Mouse (Mus musculus) C2C12 (cell line): ENCODE measurements at regions not wholly inside any gene's neighbourhood (a gene's known extent, or its start where the extent isn't known, plus 50 kb on each side); places are given as distances from the start of the nearest gene placed in this dataset.

Experiments used
- CEBPB ChIP-seq: IDR thresholded peaks from one replicate; pipeline ENCODE4 v1.6.1; 2011; ENCODE audit warnings: low read depth, mild to moderate bottlenecking, control low read depth, moderate library complexity
- CTCF ChIP-seq: IDR thresholded peaks from one replicate; pipeline ENCODE4 v1.5.1; 2011; ENCODE audit not compliant: control insufficient read depth, insufficient read depth, insufficient read length
- FOSL1 ChIP-seq: IDR thresholded peaks from one replicate; pipeline ENCODE4 v1.8.0; 2011; ENCODE audit warnings: mild to moderate bottlenecking, low read length; ENCODE audit not compliant: poor library complexity, insufficient read depth, severe bottlenecking
- MAX ChIP-seq: IDR thresholded peaks from one replicate; pipeline ENCODE4 v1.6.1; 2011; ENCODE audit warnings: mild to moderate bottlenecking, control low read depth
- MYOG ChIP-seq: IDR thresholded peaks from one replicate; pipeline ENCODE4 v1.6.1; 2011; ENCODE audit not compliant: control insufficient read depth, insufficient read length; ENCODE audit errors: extremely low read depth
- USF1 ChIP-seq: IDR thresholded peaks from one replicate; pipeline ENCODE4 v1.6.1; 2011; ENCODE audit warnings: low read depth, mild to moderate bottlenecking, control low read depth, moderate library complexity

DNA sequence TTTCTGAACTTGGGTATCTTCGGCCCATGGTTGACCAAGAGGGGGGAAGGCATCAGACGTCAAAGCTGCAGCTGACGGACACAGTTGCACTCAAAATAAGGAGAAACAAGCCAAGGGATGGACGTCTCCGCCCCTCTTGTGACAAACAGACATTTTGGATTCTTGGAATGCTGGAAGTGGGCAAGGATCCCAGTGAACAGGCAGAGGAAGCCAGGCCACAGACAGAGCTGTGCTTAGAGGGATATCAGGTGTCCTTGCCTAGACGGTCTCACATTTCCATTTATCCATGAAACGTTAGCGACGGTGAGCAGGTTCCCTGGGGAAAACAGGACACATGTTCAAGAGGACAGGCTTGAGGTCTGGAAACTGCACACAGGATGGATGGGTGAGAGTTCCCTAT is 191.2 kb downstream of the Hs3st3b1 start:
- TF ChIP-seq CTCF (no peak), CEBPB (no peak), MYOG (no peak), MAX (no peak), FOSL1 (no peak), USF1 (no peak)
